Mouse (Mus musculus) intestine, postnatal 0 days (tissue): ENCODE data around the gene Chd2. TPM values are rescaled to one million over a fixed set of nuclear protein-coding genes. Genes with fewer than 3 reads are reported as not detected.

Experiments
- ATAC-seq: fragments of 200-750 bp; cut with Nextera tagmentation; 2 replicates; pipeline ENCODE4 v1.8.0; 2017; ENCODE audit warnings: mild to moderate bottlenecking, moderate TSS enrichment, moderate library complexity
- H3K27ac ChIP-seq: fragments of 300-500 bp; sonication (generic); 2 replicates; pipeline ENCODE4 v1.5.1; 2014; ENCODE audit warnings: mild to moderate bottlenecking, low read depth, low read length, moderate library complexity
- H3K27me3 ChIP-seq: fragments of 300-500 bp; sonication (generic); replicated peaks from 2 replicates; pipeline ENCODE4 v1.6.1; 2014; ENCODE audit warnings: low read length, mixed read lengths; ENCODE audit not compliant: control insufficient read depth, insufficient read depth
- H3K36me3 ChIP-seq: fragments of 300-500 bp; sonication (generic); 2 replicates; pipeline ENCODE4 v1.6.1; 2014; ENCODE audit warnings: mild to moderate bottlenecking, moderate library complexity; ENCODE audit not compliant: control insufficient read depth, insufficient read depth
- H3K4me1 ChIP-seq: fragments of 300-500 bp; sonication (generic); replicated peaks from 2 replicates; pipeline ENCODE4 v1.6.1; 2014; ENCODE audit warnings: antibody characterized with exemption, low read length, mixed read lengths; ENCODE audit not compliant: control insufficient read depth, insufficient read depth
- H3K4me2 ChIP-seq: fragments of 300-500 bp; sonication (generic); replicated peaks from 2 replicates; pipeline ENCODE4 v1.6.1; 2014; ENCODE audit warnings: low read depth, mild to moderate bottlenecking, moderate library complexity
- H3K4me3 ChIP-seq: fragments of 300-500 bp; sonication (generic); 2 replicates; pipeline ENCODE4 v1.5.1; 2014; ENCODE audit warnings: low read depth, low read length
- H3K9ac ChIP-seq: fragments of 300-500 bp; sonication (generic); 2 replicates; pipeline ENCODE4 v1.6.1; 2014; ENCODE audit warnings: mild to moderate bottlenecking, low read depth, low read length
- H3K9me3 ChIP-seq: fragments of 300-500 bp; sonication (generic); 2 replicates; pipeline ENCODE4 v1.6.1; 2016; ENCODE audit warnings: mixed run types; ENCODE audit not compliant: control insufficient read depth
- CTCF ChIP-seq: sonication (generic); IDR thresholded peaks from 2 replicates; pipeline ENCODE4 v1.5.1; 2016; ENCODE audit warnings: low read depth, mild to moderate bottlenecking, control low read depth, antibody characterized with exemption, moderate library complexity
- WGBS: fragments of 180-500 bp; shearing (Covaris S2); extraction: QIAGEN DNeasy Blood & Tissue Kit; methylation state at CpG from one replicate; pipeline ENCODE4 v1.1.7; 2014; 5-methylcytosine and 5-hydroxymethylcytosine counted together
- polyA plus RNA-seq: library from polyadenylated mRNA; unstranded; fragments of >200 nt; fragmentation: Nextera tagmentation; extraction: Ambion mirVana; gene quantifications from 2 replicates; pipeline ENCODE4 v1.2.1, GENCODE M21; 2015

Gene Chd2
- polyA plus RNA-seq: 19.3 and 25.4 TPM in 2 replicates

- Histone ChIP-seq H3K4me1 (0 out of 2 replicates have a peak, but pooled peaks cover 2% of the 10 kb centered on the region), H3K9ac (peak within 1 kb of the TSS; percentile 92), H3K27ac (peak within 1 kb of the TSS; percentile 100), H3K27me3 (no peaks in the 10 kb centered on the region), H3K4me2 (peak within 1 kb of the TSS; percentile 62), H3K36me3 (peaks cover 5% of the 10 kb centered on the region), H3K4me3 (peak within 1 kb of the TSS; percentile 63), H3K9me3 (no peaks in the 10 kb centered on the region)
- ATAC-seq: peak; percentile 62
- WGBS: under 1% methylated on average over 15 of the region's 15 CpGs
- no peak for TF ChIP-seq CTCF
These were observed at the start of gene Chd2 for GRCm38 (mm10) chr7:73541412-73542130. TSS of gene Chd2 (minus strand) at chr7:73541830.

GRCm38 (mm10) chr7:73590757-73591156 lies 49.1 kb upstream of the Chd2 start:
- Histone ChIP-seq H3K27me3 (no peaks in the 10 kb centered on the region), H3K4me2 (no peak overlapping the region), H3K9me3 (no peaks in the 10 kb centered on the region), H3K4me1 (peaks cover 6% of the 10 kb centered on the region), H3K36me3 (no peaks in the 10 kb centered on the region), H3K9ac (no peak overlapping the region), H3K27ac (no peak overlapping the region), H3K4me3 (no peak overlapping the region)
- ATAC-seq: no peak
- WGBS: 82% methylated on average over 5 of the region's 5 CpGs
- no peak for TF ChIP-seq CTCF

- Histone ChIP-seq H3K9me3 (no peaks in the 10 kb centered on the region), H3K4me2 (peak overlapping the region; percentile 47), H3K9ac (peak overlapping the region; percentile 50), H3K36me3 (no peaks in the 10 kb centered on the region), H3K27me3 (no peaks in the 10 kb centered on the region), H3K4me3 (no peak overlapping the region), H3K4me1 (peaks cover 16% of the 10 kb centered on the region), H3K27ac (peak overlapping the region; percentile 99)
- 20% methylated on average over 14 of the region's 14 CpGs for WGBS
- ATAC-seq: peak; percentile 90
- TF ChIP-seq CTCF: no peak
These were observed 47.7 kb upstream of the Chd2 start for GRCm38 (mm10) chr7:73589208-73589771.

GRCm38 (mm10) chr7:73588351-73588906 lies 46.8 kb upstream of the Chd2 start:
- peak overlapping the region; percentile 50 for H3K9ac ChIP-seq
- peak overlapping the region; percentile 99 for H3K27ac ChIP-seq
- 33% methylated on average over 8 of the region's 8 CpGs for WGBS
- H3K4me3 ChIP-seq: no peak overlapping the region
- no peaks in the 10 kb centered on the region for H3K36me3 ChIP-seq
- peak; percentile 87 for ATAC-seq
- H3K27me3 ChIP-seq: no peaks in the 10 kb centered on the region
- peak overlapping the region; percentile 47 for H3K4me2 ChIP-seq
- peaks cover 21% of the 10 kb centered on the region for H3K4me1 ChIP-seq
- no peaks in the 10 kb centered on the region for H3K9me3 ChIP-seq
- no peak for TF ChIP-seq CTCF

- Histone ChIP-seq H3K36me3 (no peaks in the 10 kb centered on the region), H3K9me3 (no peaks in the 10 kb centered on the region), H3K4me2 (no peak overlapping the region), H3K27ac (peak overlapping the region; percentile 99), H3K27me3 (no peaks in the 10 kb centered on the region), H3K9ac (no peak overlapping the region), H3K4me1 (peaks cover 21% of the 10 kb centered on the region), H3K4me3 (no peak overlapping the region)
- TF ChIP-seq CTCF: no peak
- ATAC-seq: no peak
- WGBS: 76% methylated on average over 6 of the region's 6 CpGs
These were observed 45.1 kb upstream of the Chd2 start for GRCm38 (mm10) chr7:73586717-73587116.

GRCm38 (mm10) chr7:73586206-73586605 lies 44.6 kb upstream of the Chd2 start:
- Histone ChIP-seq H3K27ac (peak overlapping the region; percentile 99; the same call in 1 of the 2 replicates), H3K4me2 (0 out of 2 replicates have a peak overlapping the region, but pooled peaks have one; percentile 3), H3K9me3 (no peaks in the 10 kb centered on the region), H3K36me3 (no peaks in the 10 kb centered on the region), H3K27me3 (no peaks in the 10 kb centered on the region), H3K4me1 (peaks cover 21% of the 10 kb centered on the region), H3K9ac (no peak overlapping the region), H3K4me3 (no peak overlapping the region)
- ATAC-seq: no peak
- TF ChIP-seq CTCF: no peak
- 42% methylated on average over 11 of the region's 11 CpGs for WGBS
